Mouse (Mus musculus) testis, adult 2 months (tissue): ENCODE data around the gene Adprhl2.

Experiments
- CTCF ChIP-seq: fragments of 200-500 bp; IDR thresholded peaks from 2 replicates; pipeline ENCODE4 v1.5.1; 2012; ENCODE audit warnings: low read depth, mild to moderate bottlenecking, inconsistent platforms, low read length, moderate library complexity; ENCODE audit not compliant: control insufficient read depth, insufficient read depth, insufficient replicate concordance
- POLR2A ChIP-seq: fragments of 200-500 bp; IDR thresholded peaks from 2 replicates; pipeline ENCODE4 v1.6.1; 2012; ENCODE audit warnings: low read depth, mild to moderate bottlenecking, inconsistent platforms, low read length, moderate library complexity; ENCODE audit not compliant: control insufficient read depth

DNA sequence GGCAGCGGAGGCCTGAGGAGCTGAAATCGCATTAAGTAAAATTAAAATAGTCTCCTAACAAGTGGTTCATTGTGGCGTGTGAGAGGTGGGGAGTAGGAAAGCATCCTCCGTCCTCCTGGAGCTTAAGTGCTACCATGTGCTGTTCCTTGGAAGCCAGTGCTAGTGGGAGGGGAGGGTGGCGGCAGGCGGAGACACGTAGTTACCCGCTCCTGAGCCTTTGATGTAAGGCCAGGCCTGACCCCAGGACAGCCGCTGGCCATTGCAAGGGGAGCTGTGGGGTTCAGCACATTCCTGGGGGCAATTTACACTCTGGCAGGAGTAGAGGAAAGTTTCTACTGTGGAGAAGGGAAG, 43.0 kb downstream of the Adprhl2 start:
- TF ChIP-seq POLR2A (no peak), CTCF (no peak)
